Mouse (Mus musculus): ENCODE measurements around the gene Myo15.

Myo15 gene

DNA sequence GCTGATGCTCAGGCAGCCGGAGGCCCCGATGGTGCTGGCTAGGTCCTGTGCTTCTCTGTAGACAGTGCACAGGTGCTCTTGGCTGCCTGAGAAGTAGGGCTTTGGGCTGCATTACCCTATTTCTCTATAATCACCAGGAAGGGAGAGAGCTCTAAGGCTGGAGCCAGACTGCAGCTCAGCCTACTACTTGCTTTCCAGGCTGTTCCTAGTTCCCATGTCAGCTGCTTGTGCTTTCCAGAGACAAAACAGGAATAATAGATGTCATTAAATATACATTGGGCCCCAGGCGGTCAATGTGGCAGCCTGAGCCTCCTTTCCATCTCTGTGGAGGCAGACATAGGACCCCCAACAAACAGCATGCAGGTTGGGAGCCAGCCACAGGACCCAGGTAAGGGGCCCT lies at the start of gene Myo15:
TSS of gene Myo15 (plus strand) at position 301 of the 400 bp plus-strand sequence.
- TF ChIP-seq GATA4 (IDR thresholded peaks at IDR 0.05; ENCODE audit: insufficient replicate concordance, low read length): no peak

GRCm38 (mm10) chr11:60422046-60422668 lies 47.0 kb upstream of the Myo15 start:
- no peak for TF ChIP-seq GATA4 (IDR thresholded peaks at IDR 0.05; ENCODE audit: insufficient replicate concordance, low read length)

GRCm38 (mm10) chr11:60423006-60423405 lies 46.1 kb upstream of the Myo15 start:
- no peak for TF ChIP-seq GATA4 (IDR thresholded peaks at IDR 0.05; ENCODE audit: insufficient replicate concordance, low read length)

GRCm38 (mm10) chr11:60426417-60426816 lies 42.7 kb upstream of the Myo15 start:
- TF ChIP-seq GATA4 (IDR thresholded peaks at IDR 0.05; ENCODE audit: insufficient replicate concordance, low read length): no peak

DNA sequence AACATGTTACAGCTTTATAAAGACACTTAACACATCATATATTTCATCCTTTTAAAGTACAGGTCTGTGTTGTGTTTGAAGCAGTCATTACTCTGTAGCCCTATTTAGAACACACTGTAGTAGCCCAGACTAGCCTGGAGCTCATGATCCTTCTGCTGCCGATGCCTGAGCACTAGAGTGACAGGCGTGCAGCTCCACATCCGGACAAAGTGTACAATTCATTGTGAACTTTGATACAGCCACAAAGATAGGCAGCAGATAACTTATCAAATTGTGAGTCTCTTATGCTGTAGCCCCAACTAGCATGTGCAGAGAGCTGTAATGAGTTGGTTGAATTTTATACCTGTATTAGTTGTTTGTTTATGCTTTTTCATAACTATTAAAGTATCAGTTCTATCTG lies 41.5 kb upstream of the Myo15 start:
- no peak for TF ChIP-seq GATA4 (IDR thresholded peaks at IDR 0.05; ENCODE audit: insufficient replicate concordance, low read length)

DNA sequence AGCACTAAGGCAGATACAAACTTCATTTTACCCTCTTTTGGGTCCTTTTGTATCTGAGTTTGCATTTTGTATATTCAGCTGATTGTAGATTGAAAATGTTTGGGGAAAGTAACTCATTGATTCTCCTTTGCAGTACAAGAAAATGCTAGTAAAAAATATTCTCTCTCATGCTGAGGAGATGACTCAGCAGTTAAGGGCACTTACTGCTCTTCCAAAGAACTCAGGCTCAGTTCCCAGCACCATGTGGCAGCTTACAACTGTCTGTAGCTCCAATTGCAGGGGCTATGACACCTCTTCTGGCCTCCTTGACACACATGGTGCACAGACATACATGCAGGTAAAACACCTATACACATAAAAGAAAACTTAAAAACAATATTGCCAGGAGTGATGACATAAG lies 35.6 kb upstream of the Myo15 start:
- no peak for TF ChIP-seq GATA4 (IDR thresholded peaks at IDR 0.05; ENCODE audit: insufficient replicate concordance, low read length)

DNA sequence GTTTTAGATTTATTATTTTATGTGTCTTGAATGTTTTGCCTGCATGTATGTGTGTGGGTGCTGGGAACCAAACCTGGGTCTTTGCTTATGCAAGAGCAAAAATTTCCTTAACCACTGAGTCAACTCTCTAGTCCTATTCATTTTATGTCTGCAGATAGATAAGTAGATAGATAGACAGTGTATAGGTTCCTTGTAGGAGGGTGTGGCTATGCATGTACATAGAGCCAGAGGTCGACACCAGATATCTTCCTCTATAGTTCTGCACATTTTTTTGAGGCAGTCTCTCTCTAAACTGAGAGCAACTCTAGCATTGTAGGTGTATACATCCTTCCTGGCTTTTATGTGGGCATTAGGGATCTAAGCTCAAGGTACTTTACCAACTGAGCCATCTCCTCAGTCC lies 34.0 kb upstream of the Myo15 start:
- no peak for TF ChIP-seq GATA4 (IDR thresholded peaks at IDR 0.05; ENCODE audit: insufficient replicate concordance, low read length)

DNA sequence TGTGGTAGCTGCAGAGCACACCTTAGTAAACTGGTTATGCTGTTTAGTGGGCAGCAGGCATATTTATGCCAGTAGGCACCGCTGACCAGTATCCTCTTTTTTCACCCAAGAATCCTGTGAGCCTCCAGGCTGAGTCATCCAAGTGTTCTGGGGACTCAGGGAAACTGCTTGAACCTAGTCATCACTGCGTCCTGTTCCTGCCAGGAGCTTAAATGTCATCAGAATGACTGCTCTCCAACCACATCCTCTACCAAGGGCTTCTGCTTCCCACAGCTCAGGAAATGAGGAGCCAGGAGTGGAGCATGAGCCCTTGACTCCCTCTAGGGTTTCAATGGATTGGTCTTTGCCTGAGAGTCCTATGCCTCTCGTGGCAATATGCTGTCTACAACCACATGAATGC lies 32.5 kb upstream of the Myo15 start:
- no peak for TF ChIP-seq GATA4 (IDR thresholded peaks at IDR 0.05; ENCODE audit: insufficient replicate concordance, low read length)

- TF ChIP-seq GATA4 (IDR thresholded peaks at IDR 0.05; ENCODE audit: insufficient replicate concordance, low read length): no peak
Observed at GRCm38 (mm10) chr11:60440176-60440575, 29.0 kb upstream of the Myo15 start.

DNA sequence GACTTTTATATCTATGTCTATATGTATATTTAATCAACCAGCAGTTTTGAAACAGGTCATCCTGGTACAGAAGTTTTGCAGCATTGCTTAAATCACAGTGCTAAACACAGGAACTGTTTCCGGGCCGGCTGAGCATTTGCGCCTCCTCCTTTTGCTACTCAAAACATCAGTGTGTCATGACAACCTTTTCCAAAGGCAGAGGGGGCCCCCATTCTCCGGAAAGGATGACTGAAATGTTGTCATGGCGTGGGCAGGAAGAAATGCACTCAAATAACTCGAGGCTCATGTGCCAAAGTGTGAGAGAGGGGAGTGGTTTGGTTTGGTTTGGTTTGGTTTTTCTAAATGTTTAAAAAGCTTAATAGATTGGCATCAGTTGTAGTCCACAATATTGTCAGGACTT lies 26.2 kb upstream of the Myo15 start:
- no peak for TF ChIP-seq GATA4 (IDR thresholded peaks at IDR 0.05; ENCODE audit: insufficient replicate concordance, low read length)

- TF ChIP-seq GATA4 (IDR thresholded peaks at IDR 0.05; ENCODE audit: insufficient replicate concordance, low read length): no peak
Observed at GRCm38 (mm10) chr11:60444007-60444406, 25.1 kb upstream of the Myo15 start.

GRCm38 (mm10) chr11:60454080-60454744 lies 14.9 kb upstream of the Myo15 start, which contains the start of gene Drg2:
TSS of gene Drg2 (plus strand) at chr11:60454591.
- peak; percentile 26; the same call in 1 of the 2 replicates for TF ChIP-seq GATA4 (IDR thresholded peaks at IDR 0.05; ENCODE audit: insufficient replicate concordance, low read length)

DNA sequence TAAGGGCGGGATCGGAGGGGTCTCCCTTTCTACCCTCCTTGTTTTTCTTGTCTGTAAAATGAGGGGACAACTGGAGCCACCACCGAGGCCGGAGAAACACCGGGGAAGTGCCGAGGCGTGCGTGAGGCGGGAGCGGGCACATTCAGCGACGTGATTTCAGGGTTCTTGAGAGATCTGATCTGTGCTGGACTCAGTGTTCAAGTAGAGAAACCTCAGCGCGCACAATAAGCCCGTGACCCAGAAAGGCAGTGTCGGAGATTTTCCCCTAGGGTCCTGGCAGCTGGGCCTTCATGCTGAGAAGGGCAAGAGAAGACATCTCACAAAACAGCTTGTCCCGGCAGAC lies 14.4 kb upstream of the Myo15 start:
- no peak for TF ChIP-seq GATA4 (IDR thresholded peaks at IDR 0.05; ENCODE audit: insufficient replicate concordance, low read length)

GRCm38 (mm10) chr11:60457973-60458372 lies 11.2 kb upstream of the Myo15 start:
- no peak for TF ChIP-seq GATA4 (IDR thresholded peaks at IDR 0.05; ENCODE audit: insufficient replicate concordance, low read length)

GRCm38 (mm10) chr11:60465943-60466380 lies 3.2 kb upstream of the Myo15 start:
- TF ChIP-seq GATA4 (IDR thresholded peaks at IDR 0.05; ENCODE audit: insufficient replicate concordance, low read length): no peak

DNA sequence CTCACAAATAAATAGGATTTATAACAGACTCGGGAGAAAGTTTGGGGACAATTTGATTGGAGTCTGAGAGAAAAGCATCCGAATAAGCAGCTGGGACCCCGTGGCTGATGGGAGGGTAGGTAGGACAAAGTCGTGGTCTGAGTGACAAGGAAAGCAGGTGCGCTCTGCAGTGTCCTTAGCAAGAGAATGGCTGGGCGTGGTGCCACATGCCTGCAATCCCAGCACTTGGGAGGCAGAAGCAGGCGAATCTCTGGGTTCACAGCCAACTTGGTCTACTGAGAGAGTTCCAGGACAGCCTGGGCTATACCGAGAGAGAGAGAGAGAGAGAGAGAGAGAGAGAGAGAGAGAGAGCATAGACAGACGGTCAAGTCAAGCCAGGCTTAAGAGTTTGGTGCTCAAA lies 1.6 kb downstream of the Myo15 start:
- TF ChIP-seq GATA4 (IDR thresholded peaks at IDR 0.05; ENCODE audit: insufficient replicate concordance, low read length): no peak

DNA sequence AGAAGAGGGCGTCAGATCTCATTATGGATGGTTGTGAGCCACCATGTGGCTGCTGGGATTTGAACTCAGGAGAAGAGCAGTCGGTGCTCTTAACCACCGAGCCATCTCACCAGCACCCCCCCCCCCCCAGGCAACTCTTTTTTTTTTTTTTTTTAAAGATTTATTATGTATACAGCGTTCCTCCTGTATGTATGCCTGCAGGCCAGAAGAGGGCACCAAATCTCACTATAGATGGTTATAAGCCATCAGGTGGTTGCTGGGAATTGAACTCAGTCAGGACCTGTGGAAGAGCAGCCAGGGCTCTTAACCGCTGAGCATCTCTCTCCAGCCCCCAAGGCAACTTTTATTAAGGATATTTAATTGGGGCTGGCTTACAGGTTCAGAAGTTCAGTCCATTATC lies 5.4 kb downstream of the Myo15 start:
- TF ChIP-seq GATA4 (IDR thresholded peaks at IDR 0.05; ENCODE audit: insufficient replicate concordance, low read length): no peak
